Mouse (Mus musculus) CH12.LX (cell line): ENCODE results near the gene Tent5b. TPM values are rescaled to one million over a fixed set of nuclear protein-coding genes. Genes with fewer than 3 reads are reported as not detected.

Experiments
- DNase-seq: peaks from one replicate; pipeline ENCODE4 v3.0.0-alpha.2; 2013; ENCODE audit errors: extremely low read depth
- H3K27ac ChIP-seq: 2 replicates; pipeline ENCODE4 v1.5.1; 2012; ENCODE audit warnings: low read depth, mild to moderate bottlenecking, control low read depth, moderate library complexity; ENCODE audit not compliant: insufficient read depth
- H3K27me3 ChIP-seq: replicated peaks from 2 replicates; pipeline ENCODE3; 2012; ENCODE audit warnings: inconsistent platforms
- H3K36me3 ChIP-seq, 2 experiments: replicated peaks in 1 of 2; 2 replicates each; pipeline versions ENCODE3 to v1.6.1; 2012; ENCODE audit warnings: inconsistent platforms in 1 of 2, low read length in 1 of 2, mild to moderate bottlenecking in 1 of 2, mixed read lengths in 1 of 2, moderate library complexity in 1 of 2; ENCODE audit not compliant: control insufficient read depth in 1 of 2, insufficient read depth in 1 of 2
- H3K4me1 ChIP-seq, 2 experiments: 2 replicates each; pipeline ENCODE4 v1.6.1; 2012; ENCODE audit warnings: inconsistent platforms in 1 of 2, moderate library complexity in 1 of 2; ENCODE audit not compliant: insufficient read depth in 2 of 2, control insufficient read depth in 1 of 2
- H3K4me2 ChIP-seq: 2 replicates; pipeline ENCODE4 v1.6.1; 2012; ENCODE audit warnings: low read depth, mild to moderate bottlenecking, control low read depth; ENCODE audit not compliant: poor library complexity, insufficient read depth, severe bottlenecking
- H3K4me3 ChIP-seq, 3 experiments: fragments of 150-350 bp in 1 of 3; sonication (generic) in 1 of 3; replicated peaks in 1 of 3; 2 replicates each; pipeline versions ENCODE3 to v1.5.1; 2011 to 2012; ENCODE audit warnings: low read depth in 2 of 3, low read length in 2 of 3, mild to moderate bottlenecking in 2 of 3, moderate library complexity in 2 of 3, control low read depth in 1 of 3, improper control_type of control experiment in 1 of 3, inconsistent platforms in 1 of 3, mixed read lengths in 1 of 3; ENCODE audit not compliant: poor library complexity in 1 of 3
- H3K79me2 ChIP-seq: replicated peaks from 2 replicates; pipeline ENCODE4 v1.6.1; 2012; ENCODE audit warnings: mild to moderate bottlenecking, moderate library complexity; ENCODE audit not compliant: control insufficient read depth, poor library complexity, insufficient read depth, severe bottlenecking; ENCODE audit errors: extremely low read depth
- H3K9ac ChIP-seq: 2 replicates; pipeline ENCODE4 v1.6.1; 2012; ENCODE audit warnings: low read depth, mild to moderate bottlenecking, control low read depth, moderate library complexity; ENCODE audit not compliant: insufficient read depth
- H3K9me3 ChIP-seq: replicated peaks from 2 replicates; pipeline ENCODE3; 2012; ENCODE audit warnings: low read length, inconsistent platforms, mixed read lengths
- BHLHE40 ChIP-seq: IDR thresholded peaks from 2 replicates; pipeline ENCODE4 v1.6.1; 2011; ENCODE audit warnings: mild to moderate bottlenecking, low read depth, low read length, improper control_type of control experiment
- CHD1 ChIP-seq: IDR thresholded peaks from 2 replicates; pipeline ENCODE4 v1.6.1; 2012; ENCODE audit warnings: low read depth, low read length, improper control_type of control experiment, inconsistent platforms
- E2F4 ChIP-seq: IDR thresholded peaks from 2 replicates; pipeline ENCODE4 v1.6.1; 2011; ENCODE audit warnings: low read depth, low read length, improper control_type of control experiment; ENCODE audit not compliant: insufficient replicate concordance
- HCFC1 ChIP-seq: IDR thresholded peaks from 2 replicates; pipeline ENCODE4 v1.6.1; 2012; ENCODE audit warnings: low read depth, mild to moderate bottlenecking, inconsistent platforms, low read length, improper control_type of control experiment
- IRF4 ChIP-seq: IDR thresholded peaks from 2 replicates; pipeline ENCODE4 v1.6.1; 2014; ENCODE audit warnings: low read depth, mild to moderate bottlenecking, inconsistent platforms, low read length, improper control_type of control experiment
- JUN ChIP-seq: IDR thresholded peaks from 2 replicates; pipeline ENCODE4 v1.6.1; 2011; ENCODE audit warnings: low read depth, mild to moderate bottlenecking, low read length, improper control_type of control experiment, moderate library complexity; ENCODE audit not compliant: insufficient read depth
- JUND ChIP-seq: conservative IDR thresholded peaks from 2 replicates; pipeline ENCODE4 v1.6.1; 2011; ENCODE audit warnings: low read depth, low read length, improper control_type of control experiment
- KAT2A ChIP-seq: IDR thresholded peaks from 2 replicates; pipeline ENCODE4 v1.6.1; 2012; ENCODE audit warnings: low read length, improper control_type of control experiment, inconsistent platforms; ENCODE audit not compliant: insufficient replicate concordance
- MAX ChIP-seq: IDR thresholded peaks from 2 replicates; pipeline ENCODE4 v1.6.1; 2011; ENCODE audit warnings: low read length, improper control_type of control experiment
- MAZ ChIP-seq: IDR thresholded peaks from 2 replicates; pipeline ENCODE4 v1.6.1; 2012; ENCODE audit warnings: low read depth, mild to moderate bottlenecking, inconsistent platforms, low read length, improper control_type of control experiment, moderate library complexity
- MEF2A ChIP-seq: IDR thresholded peaks from 2 replicates; pipeline ENCODE4 v1.6.1; 2014; ENCODE audit warnings: low read depth, mild to moderate bottlenecking, inconsistent platforms, low read length, improper control_type of control experiment, borderline replicate concordance
- SIN3A ChIP-seq: IDR thresholded peaks from 2 replicates; pipeline ENCODE4 v1.6.1; 2012; ENCODE audit warnings: low read length, improper control_type of control experiment, inconsistent platforms
- USF1 ChIP-seq: IDR thresholded peaks from 2 replicates; pipeline ENCODE4 v1.6.1; 2014; ENCODE audit warnings: low read depth, mild to moderate bottlenecking, inconsistent platforms, low read length, improper control_type of control experiment
- USF2 ChIP-seq: conservative IDR thresholded peaks from 2 replicates; pipeline ENCODE4 v1.6.1; 2011; ENCODE audit warnings: low read depth, low read length, improper control_type of control experiment
- ZKSCAN1 ChIP-seq: IDR thresholded peaks from 2 replicates; pipeline ENCODE4 v1.6.1; 2012; ENCODE audit warnings: low read depth, inconsistent platforms, low read length, improper control_type of control experiment, borderline replicate concordance
- ZMIZ1 ChIP-seq: IDR thresholded peaks from 2 replicates; pipeline ENCODE4 v1.6.1; 2012; ENCODE audit warnings: low read depth, mild to moderate bottlenecking, inconsistent platforms, low read length, improper control_type of control experiment
- dilution Hi-C: fragments of 300-500 bp; cut with MboI; formaldehyde crosslinking; loops from 2 replicates; pipeline ENCODE4 v1.14.3; 2020; ENCODE audit warnings: low sequenced_read_pairs; ENCODE audit not compliant: extremely low pct_unique_long_range_greater_than_20kb, extremely low pct_ligation_motif_present
- in situ Hi-C: fragments of 300-500 bp; cut with MboI; formaldehyde crosslinking; loops from 3 replicates; pipeline ENCODE4 v1.14.3; 2019; ENCODE audit warnings: low sequenced_read_pairs, low pct_ligation_motif_present, low pct_unique_long_range_greater_than_20kb, mixed read lengths
- polyA plus RNA-seq: library from polyadenylated mRNA; unstranded; fragments of >175 nt; gene quantifications from 2 replicates; pipeline ENCODE4 v1.2.1, GENCODE M21; 2012; ENCODE audit warnings: low read depth; ENCODE audit not compliant: insufficient read length
- total RNA-seq, 2 experiments: library from RNA; depleted of rRNA; stranded (reverse); fragments of 300-350 nt in 1 of 2; fragments of >200 nt in 1 of 2; gene quantifications; 2 replicates each; pipeline ENCODE4 v1.2.3; 2012 to 2014

The Tent5b gene
- total and polyA plus RNA-seq, 3 experiments = not detected

GRCm38 (mm10) chr4:133494867-133495266 is 14.9 kb downstream of the Tent5b start:
- dilution Hi-C loops = no loop called here
- Histone ChIP-seq H3K9ac (no peak overlapping the region), H3K4me3 (no peak overlapping the region), H3K4me2 (no peak overlapping the region), H3K27me3 (peaks cover 79% of the 10 kb centered on the region), H3K4me1 (peaks cover 0 to 11% of the 10 kb centered on the region in 2 experiments; a peak in 2 of 4 replicates), H3K9me3 (no peaks in the 10 kb centered on the region), H3K36me3 (no peaks in the 10 kb centered on the region), H3K27ac (no peak overlapping the region)
- in situ Hi-C loops = no loop called here
- TF ChIP-seq JUND (no peak), KAT2A (no peak), USF1 (no peak), JUN (no peak), CHD1 (no peak), BHLHE40 (no peak)
- TF ChIP-seq, all 38 proteins: peak for 0
- H3K79me2 ChIP-seq = no peaks in the 10 kb centered on the region
- no peak for DNase-seq

DNA sequence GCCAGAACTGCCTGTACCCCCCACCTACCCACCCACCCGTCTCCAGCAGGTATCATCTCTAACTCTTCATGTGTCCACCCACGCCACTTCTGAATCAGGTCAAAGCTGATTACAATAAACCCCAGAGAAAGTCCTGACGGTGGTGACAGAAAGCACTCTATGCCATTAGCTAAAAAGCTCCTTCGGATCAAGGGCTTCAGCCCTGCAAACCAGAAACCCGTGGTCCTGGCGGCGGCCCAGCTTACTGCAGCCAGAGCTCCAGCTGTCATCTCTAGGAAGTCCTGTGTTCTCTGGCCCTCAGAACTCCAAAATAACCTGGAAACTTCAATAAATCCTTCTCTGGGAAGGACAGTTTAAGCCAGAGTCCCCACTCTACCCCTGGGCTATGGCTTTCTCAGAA is 15.8 kb downstream of the Tent5b start:
- Histone ChIP-seq H3K4me3 (no peak overlapping the region), H3K27me3 (peaks cover 85% of the 10 kb centered on the region), H3K36me3 (no peaks in the 10 kb centered on the region)
- TF ChIP-seq HCFC1 = no peak
- no peak for TF ChIP-seq MAZ
- TF ChIP-seq JUND = no peak
- TF ChIP-seq MAX = no peak
- no peak for TF ChIP-seq SIN3A
- no peak for TF ChIP-seq USF2
- TF ChIP-seq ZKSCAN1 = no peak
- TF ChIP-seq E2F4 = no peak
- no peak for TF ChIP-seq IRF4
- no peak for TF ChIP-seq BHLHE40
- TF ChIP-seq CHD1 = no peak
- TF ChIP-seq MEF2A = no peak
- TF ChIP-seq ZMIZ1 = no peak
- TF ChIP-seq, all 38 proteins: peak for 0
- H3K4me1 ChIP-seq = peaks cover 0 to 11% of the 10 kb centered on the region in 2 experiments; a peak in 2 of 4 replicates
- in situ Hi-C loops = no loop called here
- no peaks in the 10 kb centered on the region for H3K79me2 ChIP-seq
- DNase-seq = no peak
- dilution Hi-C loops = no loop called here
- no peak overlapping the region for H3K4me2 ChIP-seq
- H3K9me3 ChIP-seq = no peaks in the 10 kb centered on the region
- H3K9ac ChIP-seq = no peak overlapping the region
- H3K27ac ChIP-seq = no peak overlapping the region
